Mouse (Mus musculus): Measurements from ENCODE around the gene Fuca1.

Fuca1 gene

GRCm38 (mm10) chr4:135889146-135889883 lies 31.2 kb upstream of the Fuca1 start:
- no peak for DNase-seq (ENCODE audit: low read depth, low spot score)

GRCm38 (mm10) chr4:135889884-135890283 lies 30.7 kb upstream of the Fuca1 start:
- peak; percentile 92 for DNase-seq (ENCODE audit: low read depth, low spot score)

GRCm38 (mm10) chr4:135891539-135891938 lies 29.0 kb upstream of the Fuca1 start:
- DNase-seq (ENCODE audit: low read depth, low spot score): no peak

GRCm38 (mm10) chr4:135892884-135893283 lies 27.7 kb upstream of the Fuca1 start:
- no peak for DNase-seq (ENCODE audit: low read depth, low spot score)

- peak; percentile 57 for DNase-seq (ENCODE audit: low read depth, low spot score)
These were observed 25.4 kb upstream of the Fuca1 start, which contains the start of gene Cnr2 for GRCm38 (mm10) chr4:135895071-135895571. TSS of gene Cnr2 (plus strand) at chr4:135895394.

GRCm38 (mm10) chr4:135896157-135896556 lies 24.4 kb upstream of the Fuca1 start:
- peak; percentile 45 for DNase-seq (ENCODE audit: low read depth, low spot score)

GRCm38 (mm10) chr4:135898380-135899049 lies 22.0 kb upstream of the Fuca1 start:
- peak; percentile 91 for DNase-seq (ENCODE audit: low read depth, low spot score)

- no peak for DNase-seq (ENCODE audit: low read depth, low spot score)
These were observed 21.5 kb upstream of the Fuca1 start for GRCm38 (mm10) chr4:135899050-135899448.

GRCm38 (mm10) chr4:135900008-135900407 lies 20.5 kb upstream of the Fuca1 start:
- no peak for DNase-seq (ENCODE audit: low read depth, low spot score)

- DNase-seq (ENCODE audit: low read depth, low spot score): no peak
These were observed 17.8 kb upstream of the Fuca1 start for GRCm38 (mm10) chr4:135902606-135903242.

GRCm38 (mm10) chr4:135904810-135905209 lies 15.7 kb upstream of the Fuca1 start:
- DNase-seq (ENCODE audit: low read depth, low spot score): no peak

- DNase-seq (ENCODE audit: low read depth, low spot score): no peak
These were observed 13.9 kb upstream of the Fuca1 start for GRCm38 (mm10) chr4:135906633-135907032.

GRCm38 (mm10) chr4:135909326-135910066 lies 11.0 kb upstream of the Fuca1 start:
- no peak for DNase-seq (ENCODE audit: low read depth, low spot score)

- peak; percentile 74 for DNase-seq (ENCODE audit: low read depth, low spot score)
These were observed 9.0 kb upstream of the Fuca1 start for GRCm38 (mm10) chr4:135911531-135911930.

- DNase-seq (ENCODE audit: low read depth, low spot score): no peak
These were observed 8.4 kb upstream of the Fuca1 start for GRCm38 (mm10) chr4:135912164-135912563.

GRCm38 (mm10) chr4:135912835-135913234 lies 7.7 kb upstream of the Fuca1 start:
- no peak for DNase-seq (ENCODE audit: low read depth, low spot score)

- DNase-seq (ENCODE audit: low read depth, low spot score): no peak
These were observed 7.1 kb upstream of the Fuca1 start for GRCm38 (mm10) chr4:135913433-135913832.

GRCm38 (mm10) chr4:135918635-135919279 lies 1.8 kb upstream of the Fuca1 start:
- DNase-seq (ENCODE audit: low read depth, low spot score): no peak

- DNase-seq (ENCODE audit: low read depth, low spot score): no peak
These were observed 1.3 kb upstream of the Fuca1 start for GRCm38 (mm10) chr4:135919280-135919639.

- no peak for DNase-seq (ENCODE audit: low read depth, low spot score)
These were observed 954 bp downstream of the Fuca1 start for GRCm38 (mm10) chr4:135921257-135922120.

All from CD4-positive, CD25-positive, alpha-beta regulatory T cell, adult 2 months (primary cell).